Mouse (Mus musculus): ENCODE data around the gene Sbf2. TPM values are rescaled to one million over a fixed set of nuclear protein-coding genes. Genes with fewer than 3 reads are reported as not detected.
A peak's percentile ranks its signal among the peaks of the same experiment; 100 is the strongest.

Sbf2 gene
- polyA plus RNA-seq (2014; fragmentation: Nextera tagmentation; extraction: Ambion mirVana): 37.1 and 38.4 TPM in 2 replicates

DNA sequence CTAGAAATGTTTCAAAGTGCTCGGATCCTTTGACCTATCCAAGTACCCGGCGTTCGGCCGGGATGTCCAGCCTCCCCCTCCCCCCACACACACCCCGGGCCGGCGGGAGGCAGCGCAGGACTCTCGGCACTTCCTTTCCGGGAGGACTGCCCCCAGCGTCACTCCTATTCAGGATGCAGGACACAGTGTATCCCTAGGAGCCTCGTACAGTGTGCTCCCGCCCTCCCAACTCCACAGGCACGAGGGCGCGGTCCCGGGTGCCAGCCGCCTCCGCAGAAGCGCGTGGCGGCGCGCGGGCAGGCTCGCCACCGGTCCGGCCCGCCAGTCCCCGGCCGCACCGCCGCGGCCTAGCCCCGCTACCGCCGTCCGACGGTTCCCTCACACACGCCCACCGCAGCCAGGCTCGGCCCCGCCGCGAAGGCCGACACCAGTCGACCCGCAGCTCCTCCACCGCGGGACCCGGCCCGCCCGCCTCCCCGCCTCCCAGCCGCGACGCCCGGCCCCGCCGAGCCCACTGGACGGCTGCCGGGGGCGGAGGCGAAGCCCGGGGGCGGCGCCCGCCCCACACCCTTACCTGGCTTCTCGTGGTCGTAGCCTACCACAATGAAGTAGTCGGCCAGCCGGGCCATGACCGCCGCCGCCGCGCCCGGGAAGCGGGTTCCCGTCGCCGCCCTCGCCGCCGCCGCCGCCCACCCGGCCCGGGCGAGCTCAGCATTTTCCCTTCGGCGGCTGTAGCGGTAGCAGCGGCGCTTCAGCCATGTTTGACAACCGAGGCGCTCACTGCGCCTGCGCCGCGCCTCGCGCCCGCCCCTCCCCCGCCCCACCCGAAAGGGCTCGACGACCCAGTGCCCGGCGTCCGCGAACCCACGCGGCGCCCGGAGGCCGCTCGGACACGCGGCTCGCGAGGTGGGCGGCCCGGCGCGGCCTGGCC is at the start of gene Sbf2:
Gene Sbf2 (minus strand): TSS at position 790 of the 931 bp plus-strand sequence.
- under 1% methylated on average over 108 of the region's 127 CpGs for WGBS
- ATAC-seq (ENCODE audit: insufficient number of reproducible peaks, insufficient read depth, low FRiP score, low read depth): peak; percentile 91
- Histone ChIP-seq H3K4me1 (ENCODE audit: control insufficient read depth in 2 of 2, insufficient read depth in 2 of 2, low read length in 2 of 2) (peaks cover 12 to 28% of the 10 kb centered on the region in 2 experiments), H3K27me3 (ENCODE audit: control insufficient read depth, insufficient read depth, low read length) (no peaks in the 10 kb centered on the region; the same call in 1 of the 2 replicates), H3K4me3 (ENCODE audit: control insufficient read depth in 1 of 2, insufficient read depth in 1 of 2, low read depth in 1 of 2, low read length in 2 of 2) (peak within 1 kb of the TSS; percentile 73 to 86), H3K27ac (replicated peaks in 1 of 2; ENCODE audit: control insufficient read depth in 1 of 2, insufficient read depth in 1 of 2, low read depth in 2 of 2, low read length in 2 of 2) (peak within 1 kb of the TSS; percentile 87 to 99), H3K4me2 (ENCODE audit: low read length) (peak within 1 kb of the TSS; percentile 86), H3K36me3 (ENCODE audit: control insufficient read depth, insufficient read depth, low read length) (no peaks in the 10 kb centered on the region), H3K9ac (ENCODE audit: low read length) (peak within 1 kb of the TSS; percentile 90), H3K9me3 (ENCODE audit: control insufficient read depth, low read length) (no peaks in the 10 kb centered on the region)

DNA sequence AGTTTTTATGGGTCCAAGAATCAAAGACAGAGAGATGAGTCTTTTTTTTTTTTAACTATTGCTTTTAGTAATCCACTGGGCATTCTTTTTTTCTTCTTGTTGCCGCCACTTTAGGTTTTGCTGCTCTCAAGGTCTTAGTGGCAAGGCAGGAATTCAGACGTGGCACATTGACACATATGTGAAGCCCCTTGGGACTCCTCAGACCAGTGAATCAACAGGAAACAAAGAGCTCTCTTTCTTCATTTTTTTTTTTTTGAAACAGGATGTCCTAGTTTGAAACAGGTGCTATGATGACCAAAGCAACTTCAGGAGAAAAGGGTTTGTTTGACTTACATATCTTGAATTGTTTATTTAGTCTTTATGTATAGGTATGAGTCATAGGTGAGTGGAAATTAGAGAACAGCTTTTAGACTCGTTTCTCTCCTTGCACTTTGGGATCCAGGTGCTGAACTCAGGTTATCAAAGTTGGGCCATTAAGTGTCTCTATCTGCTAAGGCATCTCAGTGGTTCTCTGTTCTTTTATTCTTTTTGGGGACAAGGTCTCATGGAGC is 43.7 kb upstream of the Sbf2 start:
- WGBS: 57% methylated on average over 3 of the region's 3 CpGs
- H3K9ac ChIP-seq (ENCODE audit: low read length): no peak overlapping the region
- no peak overlapping the region for H3K4me2 ChIP-seq (ENCODE audit: low read length)
- H3K4me3 ChIP-seq (ENCODE audit: control insufficient read depth in 1 of 2, insufficient read depth in 1 of 2, low read depth in 1 of 2, low read length in 2 of 2): no peak overlapping the region
- no peak overlapping the region for H3K27ac ChIP-seq (replicated peaks in 1 of 2; ENCODE audit: control insufficient read depth in 1 of 2, insufficient read depth in 1 of 2, low read depth in 2 of 2, low read length in 2 of 2)
- H3K27me3 ChIP-seq (ENCODE audit: control insufficient read depth, insufficient read depth, low read length): no peaks in the 10 kb centered on the region
- H3K4me1 ChIP-seq (ENCODE audit: control insufficient read depth in 2 of 2, insufficient read depth in 2 of 2, low read length in 2 of 2): peaks cover 2 to 7% of the 10 kb centered on the region in 2 experiments; a peak in 2 of 4 replicates
- H3K36me3 ChIP-seq (ENCODE audit: control insufficient read depth, insufficient read depth, low read length): no peaks in the 10 kb centered on the region
- 0 out of 2 replicates have a peak, but pooled peaks cover 3% of the 10 kb centered on the region for H3K9me3 ChIP-seq (ENCODE audit: control insufficient read depth, low read length)
- ATAC-seq (ENCODE audit: insufficient number of reproducible peaks, insufficient read depth, low FRiP score, low read depth): no peak

DNA sequence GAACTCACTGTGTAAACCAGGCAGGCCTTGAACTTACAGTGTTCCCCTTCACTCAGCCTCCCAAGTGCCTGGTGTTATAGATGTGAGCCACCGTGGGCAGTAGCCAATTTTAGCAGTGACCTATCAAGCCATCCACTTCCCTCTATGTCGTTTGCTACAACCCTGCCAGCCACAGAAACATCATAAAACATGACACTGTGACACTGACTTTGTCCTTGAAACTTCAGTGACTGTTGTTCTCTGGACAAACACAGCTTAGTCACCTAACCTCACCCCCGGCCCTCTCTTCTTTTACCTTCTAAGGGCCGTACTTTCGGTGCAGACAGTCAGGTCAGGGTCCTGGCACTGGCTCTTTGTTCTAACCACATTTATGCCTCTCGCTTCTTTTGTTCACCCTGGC is 41.2 kb upstream of the Sbf2 start:
- peak overlapping the region in 1 of 2 experiments; percentile 7; a peak in 2 of 4 replicates for H3K27ac ChIP-seq (replicated peaks in 1 of 2; ENCODE audit: control insufficient read depth in 1 of 2, insufficient read depth in 1 of 2, low read depth in 2 of 2, low read length in 2 of 2)

DNA sequence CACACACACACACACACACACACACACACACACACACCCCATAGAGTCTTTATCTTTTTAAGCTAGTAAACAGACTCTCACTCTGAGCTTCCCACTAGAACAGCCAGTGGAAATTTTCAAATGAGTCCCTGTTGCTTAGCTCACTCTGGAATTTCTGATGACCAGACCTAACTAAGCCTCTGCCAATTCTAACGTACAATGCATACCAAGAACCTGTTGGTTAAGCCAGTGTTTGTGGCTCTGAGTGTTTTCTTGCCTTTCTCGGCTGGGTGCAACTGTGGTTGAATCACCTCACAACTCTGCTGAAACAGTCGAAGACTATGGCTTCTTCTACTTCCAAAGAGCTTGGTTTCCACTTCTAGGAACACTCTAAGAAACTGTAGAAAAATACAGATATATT is 40.5 kb upstream of the Sbf2 start:
- Histone ChIP-seq H3K4me1 (ENCODE audit: control insufficient read depth in 2 of 2, insufficient read depth in 2 of 2, low read length in 2 of 2) (peaks cover 2 to 13% of the 10 kb centered on the region in 2 experiments; a peak in 2 of 4 replicates), H3K4me3 (ENCODE audit: control insufficient read depth in 1 of 2, insufficient read depth in 1 of 2, low read depth in 1 of 2, low read length in 2 of 2) (no peak overlapping the region), H3K9ac (ENCODE audit: low read length) (no peak overlapping the region), H3K27ac (replicated peaks in 1 of 2; ENCODE audit: control insufficient read depth in 1 of 2, insufficient read depth in 1 of 2, low read depth in 2 of 2, low read length in 2 of 2) (no peak overlapping the region), H3K4me2 (ENCODE audit: low read length) (no peak overlapping the region), H3K27me3 (ENCODE audit: control insufficient read depth, insufficient read depth, low read length) (no peaks in the 10 kb centered on the region), H3K36me3 (ENCODE audit: control insufficient read depth, insufficient read depth, low read length) (no peaks in the 10 kb centered on the region), H3K9me3 (ENCODE audit: control insufficient read depth, low read length) (no peaks in the 10 kb centered on the region)
- ATAC-seq (ENCODE audit: insufficient number of reproducible peaks, insufficient read depth, low FRiP score, low read depth): no peak
- 71% methylated on average over 3 of the region's 3 CpGs for WGBS

More for the DNA sequence above, 41.2 kb upstream of the Sbf2 start:
- Histone ChIP-seq H3K9me3 (ENCODE audit: control insufficient read depth, low read length) (no peaks in the 10 kb centered on the region), H3K4me1 (ENCODE audit: control insufficient read depth in 2 of 2, insufficient read depth in 2 of 2, low read length in 2 of 2) (peaks cover 2 to 7% of the 10 kb centered on the region in 2 experiments; a peak in 2 of 4 replicates), H3K9ac (ENCODE audit: low read length) (no peak overlapping the region), H3K4me2 (ENCODE audit: low read length) (no peak overlapping the region), H3K27me3 (ENCODE audit: control insufficient read depth, insufficient read depth, low read length) (no peaks in the 10 kb centered on the region), H3K4me3 (ENCODE audit: control insufficient read depth in 1 of 2, insufficient read depth in 1 of 2, low read depth in 1 of 2, low read length in 2 of 2) (no peak overlapping the region), H3K36me3 (ENCODE audit: control insufficient read depth, insufficient read depth, low read length) (no peaks in the 10 kb centered on the region)
- WGBS: 36% methylated on average over 6 of the region's 6 CpGs
- no peak for ATAC-seq (ENCODE audit: insufficient number of reproducible peaks, insufficient read depth, low FRiP score, low read depth)

DNA sequence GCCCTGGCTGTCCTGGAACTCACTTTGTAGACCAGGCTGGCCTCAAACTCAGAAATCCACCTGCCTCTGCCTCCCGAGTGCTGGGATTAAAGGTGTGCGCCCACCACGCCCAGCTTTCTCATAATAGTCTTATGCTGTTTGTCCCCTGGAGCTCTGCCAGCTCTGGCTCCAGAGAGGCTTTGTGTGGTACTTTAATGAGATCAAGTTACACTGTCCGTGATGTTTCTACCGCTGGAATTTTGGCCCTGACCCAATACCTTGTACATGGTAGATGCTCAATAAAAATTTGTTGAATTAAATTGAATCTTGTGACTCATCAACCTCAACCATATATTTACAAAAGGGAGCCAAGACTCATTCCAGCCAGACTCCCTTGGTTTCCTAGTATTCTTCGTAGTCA is 36.4 kb upstream of the Sbf2 start:
- Histone ChIP-seq H3K27ac (replicated peaks in 1 of 2; ENCODE audit: control insufficient read depth in 1 of 2, insufficient read depth in 1 of 2, low read depth in 2 of 2, low read length in 2 of 2) (no peak overlapping the region), H3K4me1 (ENCODE audit: control insufficient read depth in 2 of 2, insufficient read depth in 2 of 2, low read length in 2 of 2) (peaks cover 10 to 21% of the 10 kb centered on the region in 2 experiments), H3K27me3 (ENCODE audit: control insufficient read depth, insufficient read depth, low read length) (no peaks in the 10 kb centered on the region), H3K4me3 (ENCODE audit: control insufficient read depth in 1 of 2, insufficient read depth in 1 of 2, low read depth in 1 of 2, low read length in 2 of 2) (no peak overlapping the region), H3K36me3 (ENCODE audit: control insufficient read depth, insufficient read depth, low read length) (no peaks in the 10 kb centered on the region), H3K4me2 (ENCODE audit: low read length) (no peak overlapping the region), H3K9ac (ENCODE audit: low read length) (no peak overlapping the region), H3K9me3 (ENCODE audit: control insufficient read depth, low read length) (no peaks in the 10 kb centered on the region)
- WGBS: 55% methylated on average over 6 of the region's 6 CpGs
- no peak for ATAC-seq (ENCODE audit: insufficient number of reproducible peaks, insufficient read depth, low FRiP score, low read depth)

DNA sequence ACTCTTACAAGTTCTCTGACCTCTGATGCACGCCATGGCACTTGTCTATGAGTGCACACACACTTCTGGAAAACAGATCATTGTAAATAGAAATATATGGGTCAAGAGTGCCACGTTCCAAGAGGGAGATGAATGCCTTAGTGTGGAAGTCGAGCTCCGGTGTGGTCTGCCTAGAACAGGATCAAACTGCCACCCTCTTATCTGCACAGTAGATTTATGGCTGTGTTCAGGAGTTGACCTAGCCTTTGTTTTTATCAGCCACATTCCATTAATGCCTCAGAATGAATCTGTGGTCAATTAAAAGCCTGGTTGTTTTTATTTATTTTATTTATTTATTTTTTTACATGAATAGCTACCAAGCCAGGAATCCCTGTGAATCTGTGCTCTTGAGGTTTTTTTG is 35.8 kb upstream of the Sbf2 start:
- no peak overlapping the region for H3K27ac ChIP-seq (replicated peaks in 1 of 2; ENCODE audit: control insufficient read depth in 1 of 2, insufficient read depth in 1 of 2, low read depth in 2 of 2, low read length in 2 of 2)
- H3K4me3 ChIP-seq (ENCODE audit: control insufficient read depth in 1 of 2, insufficient read depth in 1 of 2, low read depth in 1 of 2, low read length in 2 of 2): no peak overlapping the region
- 43% methylated on average over 4 of the region's 4 CpGs for WGBS
- H3K27me3 ChIP-seq (ENCODE audit: control insufficient read depth, insufficient read depth, low read length): no peaks in the 10 kb centered on the region
- no peaks in the 10 kb centered on the region for H3K9me3 ChIP-seq (ENCODE audit: control insufficient read depth, low read length)
- H3K9ac ChIP-seq (ENCODE audit: low read length): no peak overlapping the region
- no peak for ATAC-seq (ENCODE audit: insufficient number of reproducible peaks, insufficient read depth, low FRiP score, low read depth)
- no peaks in the 10 kb centered on the region for H3K36me3 ChIP-seq (ENCODE audit: control insufficient read depth, insufficient read depth, low read length)
- peaks cover 8 to 15% of the 10 kb centered on the region in 2 experiments for H3K4me1 ChIP-seq (ENCODE audit: control insufficient read depth in 2 of 2, insufficient read depth in 2 of 2, low read length in 2 of 2)
- no peak overlapping the region for H3K4me2 ChIP-seq (ENCODE audit: low read length)

DNA sequence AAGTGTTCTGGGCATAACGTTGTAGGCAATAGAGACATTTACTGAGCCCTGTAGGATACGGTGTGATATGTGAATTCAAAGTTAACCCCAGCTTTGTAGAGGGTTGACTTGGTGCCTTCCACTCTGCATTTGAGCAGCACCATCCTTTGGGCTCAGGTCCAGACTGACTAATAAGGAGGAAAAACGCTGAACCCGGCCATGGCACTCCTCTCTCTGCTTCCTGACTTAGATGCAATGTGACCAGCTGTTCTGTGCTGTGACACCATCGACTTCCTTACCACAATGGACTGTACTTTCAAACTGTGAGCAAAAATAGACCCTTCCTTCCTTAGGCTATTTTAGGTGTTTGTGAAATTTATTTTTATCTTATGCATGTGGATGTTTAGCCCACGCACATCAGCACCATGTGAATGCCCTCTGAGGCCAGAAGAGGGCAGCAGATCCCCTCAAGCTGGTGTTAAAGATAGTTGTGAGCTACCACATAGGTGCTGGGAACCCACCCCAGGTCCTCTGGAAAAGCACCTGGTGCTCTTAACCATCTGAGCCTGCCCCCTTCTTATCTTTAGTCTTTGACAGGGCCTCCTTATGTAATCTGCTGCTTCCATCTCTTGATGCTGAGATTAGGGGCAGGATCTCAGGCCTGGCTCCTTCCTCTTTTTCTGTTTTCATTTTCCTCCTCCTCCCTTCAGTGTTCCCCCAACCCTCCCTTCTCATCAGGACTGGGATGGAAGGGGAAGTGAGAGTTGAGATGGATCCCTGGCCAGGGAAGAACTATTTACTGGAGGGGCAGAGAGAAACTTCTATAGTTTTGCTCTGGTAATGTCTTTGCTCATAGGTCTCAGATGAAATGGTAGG is 34.6 kb upstream of the Sbf2 start:
- no peaks in the 10 kb centered on the region for H3K9me3 ChIP-seq (ENCODE audit: control insufficient read depth, low read length)
- 77% methylated on average over 6 of the region's 6 CpGs for WGBS
- no peak overlapping the region for H3K27ac ChIP-seq (replicated peaks in 1 of 2; ENCODE audit: control insufficient read depth in 1 of 2, insufficient read depth in 1 of 2, low read depth in 2 of 2, low read length in 2 of 2)
- H3K27me3 ChIP-seq (ENCODE audit: control insufficient read depth, insufficient read depth, low read length): no peaks in the 10 kb centered on the region
- no peaks in the 10 kb centered on the region for H3K36me3 ChIP-seq (ENCODE audit: control insufficient read depth, insufficient read depth, low read length)
- no peak for ATAC-seq (ENCODE audit: insufficient number of reproducible peaks, insufficient read depth, low FRiP score, low read depth)
- H3K4me1 ChIP-seq (ENCODE audit: control insufficient read depth in 2 of 2, insufficient read depth in 2 of 2, low read length in 2 of 2): peaks cover 8 to 15% of the 10 kb centered on the region in 2 experiments
- H3K4me3 ChIP-seq (ENCODE audit: control insufficient read depth in 1 of 2, insufficient read depth in 1 of 2, low read depth in 1 of 2, low read length in 2 of 2): no peak overlapping the region
- H3K9ac ChIP-seq (ENCODE audit: low read length): no peak overlapping the region
- no peak overlapping the region for H3K4me2 ChIP-seq (ENCODE audit: low read length)

Data from heart, embryonic 14.5 days (tissue).